Mouse (Mus musculus) megakaryocyte progenitor cell, adult 5-6 weeks (primary cell): ENCODE results near the gene Olfr1245. TPM values are rescaled to one million over a fixed set of nuclear protein-coding genes. Genes with fewer than 3 reads are reported as not detected.
"Not testable (repeated sequence)": the region's sequence is repeated elsewhere in the genome, so short reads cannot be mapped to it uniquely, and the experiment has no call there.

ENCODE experiments used
- ATAC-seq: replicated peaks from 2 replicates; pipeline ENCODE4 v1.8.0; 2016; ENCODE audit warnings: mild to moderate bottlenecking, moderate TSS enrichment, inconsistent platforms; ENCODE audit not compliant: poor library complexity
- total RNA-seq, 2 experiments: library from RNA; stranded (forward) in 1 of 2; stranded (reverse) in 1 of 2; fragments of 157-497, 149-512 nt in 1 of 2; fragments of 200-1000 nt in 1 of 2; gene quantifications; 2 replicates each; pipeline versions ENCODE4 v1.2.3 to v1.2.4; 2015 to 2017

Gene Olfr1245
- total RNA-seq (2015): not detected in 2 replicates
- not detected in 2 replicates for total RNA-seq (2017)

- no peak for ATAC-seq
Measured at GRCm38 (mm10) chr2:89578347-89578746, at the start of gene Olfr1245. Gene Olfr1245, minus strand, starts transcription at chr2:89578447.

- not testable (repeated sequence) for ATAC-seq
Measured at GRCm38 (mm10) chr2:89618145-89618544, 39.9 kb upstream of the Olfr1245 start, which contains the start of gene Olfr1248. Gene Olfr1248, minus strand, starts transcription at chr2:89618245.

- no peak for ATAC-seq
Measured at GRCm38 (mm10) chr2:89614030-89614429, 35.8 kb upstream of the Olfr1245 start, which contains the start of gene Olfr1247. Gene Olfr1247, minus strand, starts transcription at chr2:89614130.

GRCm38 (mm10) chr2:89593057-89593456, 14.8 kb upstream of the Olfr1245 start, which contains the start of gene Olfr1246:
Gene Olfr1246, minus strand, starts transcription at chr2:89593157.
- ATAC-seq: no peak

GRCm38 (mm10) chr2:89562706-89563105, 15.5 kb downstream of the Olfr1245 start:
- not testable (repeated sequence) for ATAC-seq

GRCm38 (mm10) chr2:89544516-89544915, 33.7 kb downstream of the Olfr1245 start:
- no peak for ATAC-seq

- ATAC-seq: no peak
Measured at GRCm38 (mm10) chr2:89539923-89540322, 38.3 kb downstream of the Olfr1245 start.

- ATAC-seq: no peak
Measured at GRCm38 (mm10) chr2:89531387-89531786, 46.9 kb downstream of the Olfr1245 start, which contains the start of gene Olfr1243. Gene Olfr1243, minus strand, starts transcription at chr2:89531487.

Other genes with a start within 250 kb of the Olfr1245 start
- not detected in 2 replicates for gene Olfr1232, start 248.8 kb downstream of the Olfr1245 start, total RNA-seq (2015)
- gene Olfr1232, start 248.8 kb downstream of the Olfr1245 start, total RNA-seq (2017): not detected in 2 replicates
- gene Olfr1233, start 236.0 kb downstream of the Olfr1245 start, total RNA-seq (2015): not detected in 2 replicates
- gene Olfr1233, start 236.0 kb downstream of the Olfr1245 start, total RNA-seq (2017): not detected in 2 replicates
- gene Olfr1234, start 213.6 kb downstream of the Olfr1245 start, total RNA-seq (2015): not detected in 2 replicates
- not detected in 2 replicates for gene Olfr1234, start 213.6 kb downstream of the Olfr1245 start, total RNA-seq (2017)
- not detected in 2 replicates for gene Olfr1238, start 168.8 kb downstream of the Olfr1245 start, total RNA-seq (2015)
- not detected in 2 replicates for gene Olfr1238, start 168.8 kb downstream of the Olfr1245 start, total RNA-seq (2017)
- not detected in 2 replicates for gene Olfr1239, start 158.0 kb downstream of the Olfr1245 start, total RNA-seq (2015)
- gene Olfr1239, start 158.0 kb downstream of the Olfr1245 start, total RNA-seq (2017): not detected in 2 replicates
- gene Olfr1240, start 135.4 kb downstream of the Olfr1245 start, total RNA-seq (2015): not detected in 2 replicates
- gene Olfr1240, start 135.4 kb downstream of the Olfr1245 start, total RNA-seq (2017): not detected in 2 replicates
- not detected in 2 replicates for gene Olfr1241, start 91.3 kb downstream of the Olfr1245 start, total RNA-seq (2015)
- gene Olfr1241, start 91.3 kb downstream of the Olfr1245 start, total RNA-seq (2017): not detected in 2 replicates
- gene Olfr1242, start 80.1 kb downstream of the Olfr1245 start, total RNA-seq (2015): not detected in 2 replicates
- not detected in 2 replicates for gene Olfr1242, start 80.1 kb downstream of the Olfr1245 start, total RNA-seq (2017)
- not detected in 2 replicates for gene Olfr1243, start 47.0 kb downstream of the Olfr1245 start, total RNA-seq (2015)
- gene Olfr1243, start 47.0 kb downstream of the Olfr1245 start, total RNA-seq (2017): not detected in 2 replicates
- not detected in 2 replicates for gene Olfr1246, start 14.7 kb upstream of the Olfr1245 start, total RNA-seq (2015)
- gene Olfr1246, start 14.7 kb upstream of the Olfr1245 start, total RNA-seq (2017): not detected in 2 replicates
- not detected in 2 replicates for gene Olfr1247, start 35.7 kb upstream of the Olfr1245 start, total RNA-seq (2015)
- gene Olfr1247, start 35.7 kb upstream of the Olfr1245 start, total RNA-seq (2017): not detected in 2 replicates
- gene Olfr1248, start 39.8 kb upstream of the Olfr1245 start, total RNA-seq (2015): not detected in 2 replicates
- gene Olfr1248, start 39.8 kb upstream of the Olfr1245 start, total RNA-seq (2017): not detected in 2 replicates
- not detected in 2 replicates for gene Olfr1249, start 56.5 kb upstream of the Olfr1245 start, total RNA-seq (2015)
- gene Olfr1249, start 56.5 kb upstream of the Olfr1245 start, total RNA-seq (2017): not detected in 2 replicates
- not detected in 2 replicates for gene Olfr1250, start 83.0 kb upstream of the Olfr1245 start, total RNA-seq (2015)
- not detected in 2 replicates for gene Olfr1250, start 83.0 kb upstream of the Olfr1245 start, total RNA-seq (2017)
- not detected in 2 replicates for gene Olfr1251, start 93.5 kb upstream of the Olfr1245 start, total RNA-seq (2015)
- gene Olfr1251, start 93.5 kb upstream of the Olfr1245 start, total RNA-seq (2017): not detected in 2 replicates
- gene Olfr1252, start 146.6 kb upstream of the Olfr1245 start, total RNA-seq (2015): not detected in 2 replicates
- not detected in 2 replicates for gene Olfr1252, start 146.6 kb upstream of the Olfr1245 start, total RNA-seq (2017)
- gene Olfr1253, start 178.6 kb upstream of the Olfr1245 start, total RNA-seq (2015): not detected in 2 replicates
- gene Olfr1253, start 178.6 kb upstream of the Olfr1245 start, total RNA-seq (2017): not detected in 2 replicates
- not detected in 2 replicates for gene Olfr1254, start 215.2 kb upstream of the Olfr1245 start, total RNA-seq (2015)
- not detected in 2 replicates for gene Olfr1254, start 215.2 kb upstream of the Olfr1245 start, total RNA-seq (2017)
- gene Olfr1255, start 233.6 kb upstream of the Olfr1245 start, total RNA-seq (2015): not detected in 2 replicates
- gene Olfr1255, start 233.6 kb upstream of the Olfr1245 start, total RNA-seq (2017): not detected in 2 replicates